Mouse (Mus musculus) v-Abl transformed pro-B cells (cell line): ENCODE measurements around the gene Tead3.
"Not testable (repeated sequence)": the region's sequence is repeated elsewhere in the genome, so short reads cannot be mapped to it uniquely, and the experiment has no call there.

Experiments used
- in situ Hi-C, 2 experiments: fragments of 400-800 bp; cut with MboI; formaldehyde crosslinking; loops; one replicate each; pipeline ENCODE4 v1.15.1; 2025; ENCODE audit not compliant: unreplicated experiment in 2 of 2

Tead3 gene

DNA sequence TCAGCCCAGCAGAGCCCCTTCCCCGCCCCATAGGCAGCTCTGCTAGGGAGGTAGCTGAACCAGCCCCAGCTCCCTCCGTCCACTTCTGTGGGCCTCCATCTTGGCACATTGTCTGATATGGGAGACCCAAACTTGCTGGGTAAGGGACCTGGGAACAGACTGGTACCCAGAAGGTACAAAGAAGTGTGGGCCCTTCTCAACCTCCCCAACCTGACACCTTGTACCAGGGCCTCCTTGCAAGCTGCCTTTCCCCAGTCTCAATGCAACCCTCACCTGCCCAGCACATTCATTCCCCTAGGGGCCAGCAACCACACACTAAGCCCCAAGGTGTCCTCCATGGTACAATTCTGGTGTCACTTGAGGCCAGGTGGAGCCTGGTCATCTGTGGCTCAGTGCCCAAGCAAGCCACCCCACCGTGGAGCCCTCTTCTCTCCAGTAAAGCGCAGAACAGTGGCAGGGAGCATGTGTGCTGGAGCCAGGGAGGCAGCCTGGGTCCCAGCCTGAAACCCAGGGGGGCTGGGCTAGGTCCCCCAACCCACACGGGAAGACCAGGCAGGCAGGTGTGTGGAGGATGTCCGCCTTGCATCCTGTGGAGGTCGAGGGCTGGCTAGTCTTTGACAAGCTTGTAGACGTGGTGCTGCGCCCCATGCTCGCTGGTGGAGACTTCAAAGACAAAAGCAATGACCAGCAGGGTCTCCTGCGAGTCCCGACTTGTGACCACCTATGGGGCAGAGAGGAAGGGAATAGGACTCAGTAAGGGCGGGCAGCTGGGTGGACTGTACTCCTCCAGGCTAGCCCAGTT lies 18.3 kb downstream of the Tead3 start:
- in situ Hi-C loops: no loop called here

DNA sequence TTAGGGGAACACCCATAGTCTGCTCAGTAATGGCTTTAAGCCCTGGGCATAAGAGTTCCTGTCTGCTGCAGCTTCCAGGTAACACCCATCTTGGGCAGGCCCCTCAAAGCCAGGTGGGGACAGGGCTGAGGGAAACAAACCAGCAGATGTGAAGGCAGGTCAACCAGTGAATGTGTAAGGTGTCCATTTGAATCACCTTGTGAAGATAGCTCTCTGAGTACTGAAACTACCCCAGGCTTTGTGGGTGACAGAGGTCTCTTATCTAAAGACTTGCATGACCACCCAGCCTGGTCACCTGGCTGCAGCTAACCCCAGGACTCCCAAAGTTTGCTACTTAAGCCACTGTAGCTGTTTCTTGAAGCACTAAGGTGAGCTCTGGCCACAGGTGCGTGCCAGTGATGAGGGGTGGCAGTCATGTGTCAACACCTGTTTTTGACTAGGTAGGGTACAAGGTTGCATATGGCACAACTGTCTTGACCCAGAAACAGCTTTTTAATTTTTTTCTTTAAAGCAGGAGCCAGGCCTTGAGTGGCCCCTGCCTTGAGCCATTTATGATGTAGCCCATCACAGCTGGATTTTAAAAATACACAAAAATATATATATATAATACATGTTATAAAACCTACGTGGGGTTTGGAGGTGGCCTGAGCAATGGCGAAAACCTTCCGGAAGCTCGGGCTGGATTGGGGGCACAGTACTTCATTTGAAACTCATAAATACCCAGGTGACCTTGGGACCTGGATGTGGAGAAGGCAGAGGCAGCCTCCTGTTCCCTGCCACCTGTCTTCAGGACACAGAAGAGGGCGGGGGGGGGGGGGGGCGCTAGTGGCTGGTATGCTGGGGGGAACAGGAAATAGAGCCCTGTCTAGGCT lies 19.1 kb downstream of the Tead3 start:
- in situ Hi-C loops: no loop called here

DNA sequence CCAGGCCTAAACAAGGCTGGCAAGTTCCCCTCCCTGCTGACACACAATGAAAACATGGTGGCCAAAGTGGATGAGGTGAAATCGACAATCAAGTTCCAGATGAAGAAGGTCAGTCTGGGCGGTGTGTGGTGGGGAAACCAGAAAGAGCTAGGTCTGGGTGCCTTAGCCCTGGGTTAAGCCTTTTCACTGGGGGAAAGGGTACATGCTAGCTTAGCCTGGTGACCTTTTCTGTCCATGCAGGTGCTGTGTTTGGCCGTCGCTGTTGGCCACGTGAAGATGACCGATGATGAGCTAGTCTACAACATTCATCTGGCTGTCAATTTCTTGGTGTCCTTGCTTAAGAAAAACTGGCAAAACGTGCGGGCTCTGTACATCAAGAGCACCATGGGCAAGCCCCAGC lies 20.0 kb downstream of the Tead3 start:
- in situ Hi-C loops: not testable (repeated sequence)

DNA sequence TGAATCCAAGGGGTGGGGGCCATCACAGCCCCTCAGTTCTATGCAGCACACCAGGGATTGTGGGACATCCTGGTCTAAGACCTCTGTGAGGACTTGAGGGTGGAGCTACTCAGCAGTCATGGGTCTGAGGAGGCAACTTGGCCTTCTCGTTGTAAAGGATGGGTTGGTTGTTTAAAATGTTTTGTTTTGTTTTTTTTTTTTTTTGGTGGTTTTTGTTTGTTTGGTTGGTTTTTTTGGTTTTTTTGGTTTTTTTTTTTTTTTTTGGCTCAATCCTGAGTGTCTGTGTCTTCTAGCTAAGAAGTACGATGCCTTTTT lies 20.4 kb downstream of the Tead3 start:
- in situ Hi-C loops: no loop called here

DNA sequence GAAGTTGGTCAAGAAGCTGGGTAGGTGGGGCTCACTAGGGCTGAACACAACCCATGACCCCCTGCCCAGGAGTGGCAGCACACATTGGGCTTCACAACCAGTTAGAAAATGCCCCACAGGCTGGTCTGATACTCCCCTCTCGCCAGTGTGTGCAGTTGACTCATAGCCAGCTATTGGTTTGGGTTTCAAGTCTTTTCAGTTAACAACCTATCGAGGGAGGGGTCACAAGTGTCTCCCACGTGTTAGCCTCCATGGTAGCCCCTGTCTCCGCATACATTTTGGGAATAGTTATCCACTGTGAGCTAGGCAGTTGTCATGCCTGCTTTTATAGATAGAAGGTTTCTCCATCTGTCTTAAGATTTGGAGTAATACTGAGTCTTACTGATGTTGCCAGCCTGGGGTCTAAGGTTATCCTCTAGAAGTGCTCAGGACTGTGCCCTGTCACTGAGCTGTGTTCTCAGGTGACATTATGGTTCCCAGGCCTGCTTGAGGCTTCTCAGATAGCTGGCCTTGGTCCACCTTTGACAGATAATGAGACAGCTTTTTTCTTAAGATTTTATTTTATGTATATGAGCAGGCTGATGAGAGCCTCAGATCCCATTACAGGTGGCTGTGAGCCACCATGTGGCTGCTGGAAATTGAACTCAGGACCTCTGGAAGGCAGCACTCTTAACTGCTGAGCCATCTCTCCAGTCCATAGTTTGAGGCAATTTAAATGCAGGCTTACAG lies 20.9 kb downstream of the Tead3 start:
- in situ Hi-C loops: no loop called here

DNA sequence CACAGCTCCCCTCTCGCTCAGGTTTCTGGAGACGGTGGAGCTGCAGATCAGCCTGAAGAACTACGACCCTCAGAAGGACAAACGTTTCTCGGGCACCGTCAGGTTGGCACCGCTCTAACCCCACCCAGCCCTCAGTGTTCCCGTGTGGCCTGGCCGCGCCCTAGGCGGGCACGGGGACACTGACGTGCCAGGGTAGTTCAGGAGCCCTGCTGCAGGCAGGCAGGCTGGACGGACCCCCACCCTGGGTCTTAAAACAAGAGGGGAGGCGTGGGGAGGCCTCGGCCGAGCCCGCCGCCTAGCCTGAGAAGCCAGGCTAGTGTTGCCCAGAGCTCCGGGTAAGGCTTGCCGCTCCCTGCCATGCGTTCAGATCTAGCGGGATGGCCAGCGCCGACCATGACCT lies 21.7 kb downstream of the Tead3 start:
- in situ Hi-C loops: no loop called here

DNA sequence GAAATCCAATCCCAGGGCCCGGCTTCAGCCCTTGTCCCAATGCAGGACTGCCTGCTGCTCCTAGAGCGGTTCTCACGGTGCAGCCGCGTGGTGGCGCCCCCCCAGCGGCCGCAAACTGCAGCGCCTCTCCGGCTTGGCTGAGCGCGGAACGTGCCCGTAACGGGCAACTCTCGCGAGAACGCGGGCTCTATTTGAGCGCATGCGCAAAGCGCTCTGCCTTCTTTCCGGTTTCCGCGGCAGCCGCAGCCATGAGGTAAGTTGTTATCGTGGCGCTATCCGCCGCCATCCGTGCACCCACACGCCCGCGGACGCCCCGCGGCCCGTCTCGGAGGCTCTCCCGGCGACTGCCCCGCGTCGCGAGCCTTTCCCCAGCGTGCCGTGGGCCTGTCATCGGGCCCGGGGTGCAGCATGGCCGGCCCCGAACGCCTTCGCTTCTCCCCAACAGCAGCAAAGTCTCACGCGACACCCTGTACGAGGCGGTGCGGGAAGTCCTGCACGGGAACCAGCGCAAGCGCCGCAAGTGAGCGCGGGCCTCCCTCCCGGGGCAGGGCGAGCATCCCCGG lies 22.2 kb downstream of the Tead3 start, which contains the start of gene Rpl10a:
Rpl10a (plus strand) TSS at position 106 of the 563 bp plus-strand sequence.
- in situ Hi-C loops: no loop called here

DNA sequence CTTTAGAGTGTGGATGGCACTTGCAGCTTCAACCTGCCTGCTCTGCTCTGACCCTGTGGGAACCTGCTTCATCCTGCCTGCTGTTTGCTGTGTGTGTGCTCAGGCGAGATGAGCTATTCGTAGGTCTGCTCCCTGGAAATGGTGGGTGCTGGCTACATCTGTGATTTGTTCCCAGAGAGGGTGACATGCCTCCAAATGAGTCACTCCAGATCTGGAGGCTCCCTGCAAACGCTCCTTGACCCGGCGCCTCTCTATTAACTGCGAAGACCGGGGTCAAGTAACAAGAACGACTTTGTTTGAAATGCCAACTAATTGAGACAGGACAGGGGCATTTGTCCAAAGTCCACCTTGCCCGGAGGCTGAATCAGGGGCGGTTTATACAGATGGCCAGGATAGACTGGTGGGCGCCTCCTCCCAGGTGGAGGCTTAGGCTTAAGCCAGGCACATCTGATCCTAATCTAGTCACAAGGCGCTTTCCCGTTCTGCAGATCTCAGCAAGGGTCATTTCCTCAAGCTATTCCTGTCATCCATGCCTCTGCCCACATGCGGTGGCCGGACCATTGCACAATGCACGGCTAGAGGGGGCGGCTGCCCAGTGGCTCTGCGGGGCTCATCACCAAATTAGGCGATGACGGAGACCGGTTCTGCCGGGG lies 22.8 kb downstream of the Tead3 start:
- in situ Hi-C loops: no loop called here

DNA sequence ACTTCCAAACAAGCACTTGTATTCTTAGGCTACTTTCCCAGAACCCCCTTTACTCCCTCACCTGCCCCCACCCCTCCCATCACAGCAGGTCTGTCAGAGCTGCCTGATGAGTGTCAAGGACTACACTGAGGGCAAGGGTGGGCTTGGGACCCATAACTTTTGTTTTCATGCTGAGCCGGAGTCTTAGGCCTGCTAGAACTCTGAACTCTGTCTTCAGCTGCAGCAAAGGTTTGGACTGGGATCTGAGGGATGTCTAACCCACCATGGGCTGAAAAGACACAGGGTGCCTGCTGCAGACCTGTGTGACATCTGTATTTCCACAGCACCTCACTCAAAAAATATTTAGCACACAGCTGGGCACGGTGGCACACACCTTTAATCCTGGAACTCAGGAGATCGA lies 23.7 kb downstream of the Tead3 start:
- in situ Hi-C loops: no loop called here

DNA sequence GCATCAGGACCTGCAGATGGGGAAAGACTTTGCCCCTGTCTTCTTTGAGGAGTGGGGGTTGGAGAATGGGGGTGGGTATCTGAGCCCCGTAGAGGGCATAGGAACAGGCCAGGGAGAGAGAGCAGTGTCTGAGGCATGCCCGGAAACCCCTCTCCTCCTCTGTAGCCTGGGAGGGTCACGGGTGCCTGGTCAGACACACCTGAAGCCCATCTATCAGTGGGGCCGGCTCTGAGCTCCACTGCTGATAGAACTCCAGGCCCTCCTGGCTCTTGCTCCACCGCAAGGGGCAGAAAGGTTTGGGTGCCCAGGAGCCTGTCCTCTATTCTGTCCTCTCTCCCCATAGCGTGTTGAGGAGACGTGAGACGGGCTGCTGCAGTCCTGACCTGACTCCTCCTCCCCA lies 24.9 kb downstream of the Tead3 start:
- in situ Hi-C loops: no loop called here

DNA sequence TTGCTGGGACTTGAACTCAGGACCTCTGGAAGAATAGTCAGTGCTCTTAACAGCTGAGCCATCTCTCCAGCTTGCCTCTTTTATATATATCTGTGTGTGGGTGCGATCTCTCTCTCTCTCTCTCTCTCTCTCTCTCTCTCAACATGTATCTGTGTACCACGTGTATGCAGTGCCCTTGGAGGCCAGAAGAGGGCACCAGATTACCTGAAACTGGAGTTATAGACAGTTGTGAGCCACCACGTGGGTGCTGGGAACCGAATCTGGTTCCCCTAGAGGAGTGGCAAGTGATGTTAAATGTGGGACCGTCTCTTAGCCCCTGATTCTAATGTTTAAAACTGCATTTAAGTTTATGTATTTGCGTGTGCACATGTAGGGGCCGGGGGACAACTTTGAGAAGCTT lies 26.2 kb downstream of the Tead3 start:
- in situ Hi-C loops: not testable (repeated sequence)

DNA sequence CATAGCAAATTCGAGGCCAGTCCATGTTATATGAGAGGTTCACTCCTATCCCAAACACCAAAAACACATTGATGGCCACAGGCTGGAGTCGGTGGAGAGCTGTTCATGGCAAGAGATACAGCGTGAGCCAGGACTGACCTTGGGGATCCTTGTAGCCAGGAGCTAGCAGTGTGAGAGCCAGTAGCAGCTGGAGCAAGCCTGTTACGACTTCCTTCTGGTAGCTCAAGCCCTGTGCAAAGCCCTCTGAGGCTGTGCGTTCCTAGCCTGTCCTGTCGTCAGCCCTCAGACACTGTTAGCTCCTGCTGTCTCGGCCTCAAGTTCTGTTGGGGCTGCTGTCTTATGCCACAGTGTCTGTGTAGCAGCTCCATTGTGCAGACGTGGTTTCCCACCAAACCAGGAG lies 26.8 kb downstream of the Tead3 start:
- in situ Hi-C loops: no loop called here

DNA sequence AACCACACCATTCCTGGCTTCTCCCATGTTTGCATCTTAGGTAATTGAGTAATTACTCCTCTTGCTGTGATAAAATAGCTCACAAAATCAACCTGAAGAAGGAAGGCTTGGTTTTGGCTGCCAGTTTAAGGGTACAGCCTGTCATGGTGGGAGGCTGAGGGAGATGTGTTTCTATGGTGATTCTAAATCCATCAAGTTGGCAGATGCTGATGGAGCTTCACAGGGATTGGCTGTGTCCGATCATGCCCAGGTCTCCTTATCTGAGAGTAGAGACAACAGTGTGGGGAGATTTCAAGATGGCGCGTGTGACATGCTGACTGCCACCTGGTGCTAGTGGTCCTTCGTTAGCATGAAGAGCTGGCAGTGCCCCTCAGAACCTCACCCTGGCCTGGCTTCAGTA lies 28.9 kb downstream of the Tead3 start:
- in situ Hi-C loops: no loop called here

DNA sequence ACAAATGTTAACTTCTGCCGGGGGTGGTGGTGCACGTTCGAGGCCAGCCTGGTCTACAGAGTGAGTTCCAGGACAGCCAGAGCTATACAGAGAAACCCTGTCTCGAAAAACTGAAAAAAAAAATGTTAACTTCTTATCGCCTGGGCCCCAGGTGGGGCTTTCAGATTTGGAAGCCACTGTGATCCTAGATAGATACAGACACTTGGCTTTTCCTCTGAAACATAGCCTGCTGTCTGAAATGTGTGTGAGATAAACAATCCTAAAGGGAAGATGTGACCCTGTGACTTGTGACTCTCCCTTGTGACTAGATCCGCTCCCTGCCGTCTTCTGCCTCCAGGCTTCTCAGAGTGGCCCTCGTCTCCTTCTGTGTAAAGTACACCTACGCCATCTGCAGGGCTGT lies 32.9 kb downstream of the Tead3 start:
- in situ Hi-C loops: no loop called here

DNA sequence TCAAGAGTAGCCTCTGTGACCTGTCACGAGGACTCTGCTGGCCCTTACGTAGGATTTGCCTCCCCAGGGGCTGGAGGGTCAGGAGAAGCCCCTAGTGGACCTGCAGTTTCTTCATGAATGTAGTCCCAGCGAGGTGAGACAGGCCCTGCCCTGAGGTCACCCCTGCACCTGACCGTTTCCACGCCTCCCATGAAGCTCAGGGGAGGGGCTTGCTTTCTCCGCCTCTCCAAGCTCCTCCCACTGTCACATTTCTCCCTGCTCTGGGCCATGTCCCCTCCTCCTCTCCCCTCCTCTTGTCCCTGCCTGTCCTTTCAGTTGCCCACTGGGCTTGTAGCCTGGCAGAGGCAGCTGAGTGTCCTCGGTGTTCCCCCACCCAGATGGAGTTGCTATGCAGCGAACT lies 33.5 kb downstream of the Tead3 start:
- in situ Hi-C loops: no loop called here

DNA sequence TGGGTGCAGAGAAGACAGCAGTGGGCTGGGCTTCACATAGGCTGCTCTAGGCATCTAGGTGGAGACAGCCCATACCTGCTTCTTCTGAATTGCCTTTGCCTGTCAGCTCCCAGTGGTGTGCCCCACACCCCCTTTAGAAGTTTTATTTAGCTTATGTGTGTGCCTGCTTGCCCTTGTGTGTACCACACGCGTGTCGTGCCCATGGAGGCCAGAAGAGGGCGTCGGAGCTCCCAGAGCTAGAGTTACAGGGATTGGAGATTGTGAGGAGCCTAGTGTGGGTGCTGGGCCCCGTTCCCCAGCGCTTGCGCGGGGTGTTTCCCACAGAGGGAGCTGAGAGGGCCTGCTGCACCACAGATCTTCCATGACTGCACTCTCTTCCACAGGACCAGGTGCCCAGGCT lies 34.1 kb downstream of the Tead3 start:
- in situ Hi-C loops: no loop called here

DNA sequence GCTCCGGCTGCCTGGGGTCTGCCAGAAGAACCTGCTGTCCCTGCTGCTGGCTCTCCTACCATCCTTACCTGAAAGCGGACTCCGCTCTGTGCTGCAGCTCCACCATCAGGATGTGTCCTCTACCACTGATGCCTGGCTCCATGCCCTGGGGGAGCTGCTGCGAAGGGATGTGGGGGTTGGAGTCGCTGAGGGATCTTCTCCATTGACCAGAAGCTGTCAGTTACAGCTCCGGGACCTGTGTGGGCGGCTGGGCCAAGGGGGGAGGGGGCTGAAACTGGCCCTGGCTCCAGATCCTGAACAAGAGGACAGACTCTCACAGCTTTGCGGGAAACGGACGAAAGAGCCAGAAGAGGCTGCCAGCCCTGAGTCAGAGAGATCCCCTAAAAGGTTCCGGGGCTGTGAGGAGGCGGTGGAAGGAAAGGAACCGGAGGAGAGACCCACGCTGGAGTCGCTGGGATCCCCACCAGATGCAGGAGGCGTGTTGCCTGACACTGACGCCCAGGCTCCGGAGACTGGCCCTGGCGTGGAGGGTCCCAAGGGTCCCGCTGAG lies 34.9 kb downstream of the Tead3 start:
- in situ Hi-C loops: no loop called here

DNA sequence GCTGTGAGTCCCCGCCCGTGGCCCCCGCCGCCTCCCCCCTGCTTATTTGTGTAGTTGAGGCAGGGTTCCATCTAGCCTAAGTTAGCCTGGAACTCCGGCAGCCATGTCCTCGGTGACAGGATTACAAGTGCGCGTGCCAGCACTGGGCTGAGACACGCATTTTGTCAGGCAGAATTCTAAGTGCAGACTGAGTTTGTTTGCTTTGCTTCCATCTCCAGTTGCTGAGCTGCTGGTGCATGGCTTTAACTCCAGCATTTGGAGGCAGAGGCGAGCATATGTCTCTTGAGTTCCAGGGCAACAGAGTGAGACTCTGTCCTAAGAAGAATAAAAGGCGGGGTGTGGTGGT lies 36.8 kb downstream of the Tead3 start:
- in situ Hi-C loops: no loop called here

DNA sequence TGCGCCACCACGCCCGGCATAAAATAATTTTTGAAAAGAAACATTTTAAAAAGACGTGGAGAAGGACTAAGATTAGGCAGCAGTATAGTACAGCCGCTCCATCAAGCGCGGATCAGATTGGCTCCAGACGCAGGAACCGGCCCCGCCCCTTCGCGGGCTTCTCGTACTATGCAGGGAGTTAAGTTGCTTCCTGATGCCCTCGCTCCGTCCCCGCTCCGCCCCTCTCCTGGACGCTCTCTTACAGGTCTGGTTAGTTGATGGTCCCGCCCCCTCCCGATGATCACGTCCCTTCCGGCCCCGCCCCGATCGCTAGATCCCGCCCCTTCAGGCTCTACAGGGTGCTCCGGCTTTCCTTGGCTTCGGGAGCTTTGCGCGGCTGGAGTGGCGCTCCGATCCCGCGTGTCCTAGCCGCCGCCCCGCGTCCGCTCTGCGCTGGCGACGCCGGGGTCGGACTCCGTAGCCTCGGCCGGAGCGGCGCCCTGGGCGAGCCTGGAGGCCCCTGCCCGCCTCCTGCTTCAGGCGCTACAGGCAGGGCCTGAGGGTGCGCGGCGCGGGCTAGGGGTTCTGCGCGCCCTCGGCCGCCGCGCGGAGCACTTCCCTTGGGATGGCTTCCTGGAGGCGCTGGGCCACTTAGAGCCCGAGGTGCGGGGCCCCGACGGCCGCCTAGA lies 37.3 kb downstream of the Tead3 start, which contains the start of gene Fance:
Fance (plus strand) TSS at position 308 of the 668 bp plus-strand sequence.
- in situ Hi-C loops: no loop called here
